Mouse (Mus musculus) E14TG2a.4 (cell line): ENCODE data around the gene Med25.

Source experiments
- CTCF ChIP-seq: conservative IDR thresholded peaks from 2 replicates; pipeline ENCODE4 v1.5.1; 2014; ENCODE audit warnings: low read length
- POU5F1 ChIP-seq: IDR thresholded peaks from 2 replicates; pipeline ENCODE4 v1.6.1; 2014; ENCODE audit warnings: low read length, borderline replicate concordance

- TF ChIP-seq CTCF: no peak
- TF ChIP-seq POU5F1: no peak
Measured at GRCm38 (mm10) chr7:44847772-44848171, 44.7 kb downstream of the Med25 start.
